Mouse (Mus musculus): ENCODE results near the gene Stoml3. TPM values are rescaled to one million over a fixed set of nuclear protein-coding genes. Genes with fewer than 3 reads are reported as not detected.

The Stoml3 gene
- polyA plus RNA-seq, 1 experiment from 2014 or later: not detected

DNA sequence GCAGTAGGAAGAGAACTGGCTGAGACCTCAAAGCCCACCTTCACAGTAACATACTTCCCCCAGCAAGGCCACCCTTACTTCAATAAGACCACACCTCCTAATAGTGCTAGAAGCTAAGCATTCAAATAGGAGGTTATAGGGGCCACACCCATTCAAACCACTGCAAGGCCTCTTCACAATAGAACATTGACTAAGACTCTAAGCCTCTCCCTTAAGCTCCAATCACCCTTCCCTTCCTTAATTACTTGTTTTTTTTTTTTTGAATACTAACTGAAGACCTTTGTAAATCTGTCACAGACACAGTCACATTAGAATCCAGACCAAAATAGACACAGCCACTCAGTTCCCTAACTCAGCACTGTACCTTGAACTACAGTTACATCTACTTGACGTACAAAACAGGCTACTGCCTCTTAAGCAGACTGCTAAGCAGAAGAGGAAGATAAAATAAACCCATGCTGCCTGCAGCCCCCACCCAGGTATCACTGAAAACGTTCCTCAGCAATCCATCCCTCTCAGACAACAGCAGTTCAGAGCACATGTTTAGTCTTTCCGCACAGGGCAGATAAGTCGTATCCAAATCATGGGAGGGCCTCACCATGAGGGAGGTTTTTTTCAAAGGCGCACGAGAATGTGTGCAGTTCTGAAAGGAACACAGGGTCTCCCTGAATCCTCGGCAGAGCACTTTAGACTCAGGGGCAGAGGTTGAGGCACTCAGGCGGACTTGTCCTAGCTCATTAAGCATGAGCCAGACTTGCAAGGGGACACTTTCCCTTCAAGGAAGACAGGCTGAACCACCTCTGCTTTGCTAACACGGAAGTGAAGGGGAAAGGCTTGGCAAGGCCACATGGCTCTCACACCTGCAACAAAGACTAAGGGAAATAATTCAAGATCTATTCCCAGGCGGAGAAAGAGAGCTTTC, 66.8 kb downstream of the Stoml3 start:
- H3K27me3 ChIP-seq: no peaks in the 10 kb centered on the region
- no peaks in the 10 kb centered on the region for H3K36me3 ChIP-seq
- H3K4me2 ChIP-seq (replicated peaks): no peak overlapping the region
- peaks cover 6% of the 10 kb centered on the region; the same call in 1 of the 2 replicates for H3K4me1 ChIP-seq
- H3K27ac ChIP-seq: no peak overlapping the region
- no peak for ATAC-seq (ENCODE audit: low FRiP score)
- H3K9ac ChIP-seq: no peak overlapping the region
- H3K9me3 ChIP-seq (replicated peaks): no peaks in the 10 kb centered on the region
- 63% methylated on average over 10 of the region's 10 CpGs for WGBS
- H3K4me3 ChIP-seq: no peak overlapping the region

GRCm38 (mm10) chr3:53557388-53558214, 69.1 kb downstream of the Stoml3 start:
- Histone ChIP-seq H3K4me3 (no peak overlapping the region), H3K27ac (no peak overlapping the region), H3K27me3 (no peaks in the 10 kb centered on the region), H3K9ac (no peak overlapping the region), H3K4me1 (peaks cover 12% of the 10 kb centered on the region), H3K4me2 (replicated peaks) (no peak overlapping the region), H3K36me3 (no peaks in the 10 kb centered on the region), H3K9me3 (replicated peaks) (no peaks in the 10 kb centered on the region)
- 82% methylated on average over 16 of the region's 16 CpGs for whole genome bisulfite sequencing
- ATAC-seq (ENCODE audit: low FRiP score): no peak

Other genes with a start within 250 kb of the Stoml3 start
- 13.5 and 13.7 TPM in 2 replicates for gene Nhlrc3, start 25.3 kb upstream of the Stoml3 start, polyA plus RNA-seq (2016; fragmentation: Nextera tagmentation; extraction: Ambion mirVana)
- gene Proser1, start 25.0 kb upstream of the Stoml3 start, polyA plus RNA-seq (2016; fragmentation: Nextera tagmentation; extraction: Ambion mirVana): 28.0 and 31.0 TPM in 2 replicates
- gene Frem2, start 168.7 kb downstream of the Stoml3 start, polyA plus RNA-seq (2016; fragmentation: Nextera tagmentation; extraction: Ambion mirVana): 3.9 and 4.6 TPM in 2 replicates

Data from hindbrain, embryonic 12.5 days (tissue).